Mouse (Mus musculus) spleen, adult 18-20 months (tissue): ENCODE measurements around the gene Shisa9.

Experiments used
- DNase-seq, 2 experiments: peaks; one replicate each; pipeline ENCODE4 v3.0.0; 2022; ENCODE audit warnings: mixed read lengths in 2 of 2

The Shisa9 gene

DNA sequence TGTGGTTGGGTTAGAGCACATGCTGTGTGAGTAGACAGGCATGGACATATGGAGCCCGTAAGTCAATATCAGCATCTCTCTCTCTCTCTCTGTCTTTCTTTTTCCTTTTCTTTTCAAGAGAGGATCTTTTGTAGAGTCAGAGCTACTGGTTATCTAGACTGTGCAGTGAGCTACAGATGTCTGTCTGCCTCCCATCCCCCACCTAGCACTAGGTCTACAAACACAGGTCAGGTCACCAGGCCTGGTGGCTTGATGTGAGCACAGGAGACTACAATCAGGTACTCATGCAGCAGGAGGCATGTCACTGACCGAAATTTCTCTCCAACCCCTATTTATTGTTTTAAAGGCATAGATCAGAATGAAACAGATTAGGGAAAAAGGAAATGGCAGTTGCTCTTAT, 219.1 kb downstream of the Shisa9 start:
- no peak for DNase-seq

- DNase-seq, result no peak
Measured at GRCm38 (mm10) chr16:12204423-12204822, 220.5 kb downstream of the Shisa9 start.

GRCm38 (mm10) chr16:12206421-12206950, 222.6 kb downstream of the Shisa9 start:
- no peak for DNase-seq

DNA sequence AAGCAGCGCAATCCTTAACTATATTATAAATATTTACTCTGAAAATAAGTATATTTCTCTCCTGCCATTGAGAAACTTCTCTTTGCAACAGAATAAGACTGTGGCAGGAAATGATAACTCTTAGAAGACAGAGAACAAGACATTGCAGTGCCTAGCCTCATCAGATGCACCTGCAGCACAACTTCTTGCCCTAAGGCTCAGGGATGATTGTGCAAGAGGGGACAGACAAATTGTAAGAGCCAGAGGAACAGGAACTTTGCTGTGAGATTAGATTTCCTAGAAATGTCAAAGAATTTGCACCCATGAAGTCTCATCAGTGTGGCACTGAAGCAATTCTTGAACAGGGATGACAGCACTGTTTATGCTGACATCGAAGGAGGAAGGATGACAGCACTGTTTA, 223.0 kb downstream of the Shisa9 start:
- no peak for DNase-seq

GRCm38 (mm10) chr16:12209355-12209754, 225.4 kb downstream of the Shisa9 start:
- no peak for DNase-seq

- no peak for DNase-seq
Measured at GRCm38 (mm10) chr16:12209819-12210218, 225.9 kb downstream of the Shisa9 start.

- no peak for DNase-seq
Measured at GRCm38 (mm10) chr16:12214018-12214417, 230.1 kb downstream of the Shisa9 start.

- DNase-seq, result no peak
Measured at GRCm38 (mm10) chr16:12217289-12218150, 233.6 kb downstream of the Shisa9 start.

GRCm38 (mm10) chr16:12218151-12218532, 234.2 kb downstream of the Shisa9 start:
- no peak for DNase-seq

DNA sequence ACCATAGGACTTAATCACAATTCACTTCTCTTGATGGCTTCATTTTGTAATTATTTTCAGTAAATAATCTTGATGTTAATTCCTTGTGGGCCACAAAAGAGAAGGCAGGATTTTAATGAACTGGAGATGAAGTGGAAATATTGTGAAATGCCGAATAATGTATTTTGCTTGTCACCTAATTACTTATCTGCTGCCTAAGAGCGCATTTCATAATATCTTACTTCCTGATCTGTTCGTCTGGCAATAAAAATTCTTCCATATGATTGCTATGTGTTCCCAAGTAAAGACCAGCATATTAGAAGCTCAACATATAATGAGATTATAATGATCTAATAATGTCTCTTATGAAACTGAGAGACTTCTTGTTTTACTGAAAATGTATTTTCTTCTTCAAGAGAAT, 235.9 kb downstream of the Shisa9 start:
- DNase-seq, result no peak

DNA sequence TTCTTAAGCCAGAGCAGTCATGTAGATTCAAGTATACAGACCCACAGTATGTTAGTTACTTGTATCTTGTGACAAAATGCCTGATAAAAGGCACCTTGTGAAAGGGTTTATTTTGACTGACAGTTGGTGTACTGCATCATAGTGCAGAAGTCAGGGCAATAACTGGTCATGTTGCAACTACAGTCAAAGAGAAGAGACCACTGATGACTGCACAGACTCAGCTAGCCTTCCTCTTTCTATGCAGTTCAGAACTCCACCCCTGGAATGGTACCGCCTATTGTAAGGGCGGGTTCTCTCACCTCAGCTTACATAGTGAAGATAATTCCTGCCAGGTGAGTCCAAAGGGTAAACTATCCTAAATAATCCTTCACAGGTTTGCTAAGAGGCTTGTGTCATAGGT, 239.6 kb downstream of the Shisa9 start:
- no peak for DNase-seq

DNA sequence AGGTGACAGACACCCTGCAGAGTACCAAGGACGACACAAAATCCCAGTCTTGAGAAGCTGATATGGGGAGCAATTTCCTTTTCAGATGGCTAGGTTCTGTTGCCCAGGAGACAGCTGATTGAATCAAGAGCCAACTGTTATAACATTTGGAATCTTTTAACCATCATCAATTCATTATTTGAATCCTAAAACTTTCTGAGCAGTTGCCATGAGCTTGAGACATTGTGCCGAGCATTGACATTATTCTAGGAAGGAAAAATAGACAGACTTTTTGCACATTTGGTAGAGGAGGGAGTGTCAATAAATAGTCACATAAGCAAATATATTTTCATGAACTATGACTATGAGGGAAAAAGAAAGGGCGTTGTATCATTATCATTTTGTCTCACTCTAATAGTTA, 243.0 kb downstream of the Shisa9 start:
- no peak for DNase-seq

- DNase-seq, result no peak
Measured at GRCm38 (mm10) chr16:12233288-12233687, 249.4 kb downstream of the Shisa9 start.

DNA sequence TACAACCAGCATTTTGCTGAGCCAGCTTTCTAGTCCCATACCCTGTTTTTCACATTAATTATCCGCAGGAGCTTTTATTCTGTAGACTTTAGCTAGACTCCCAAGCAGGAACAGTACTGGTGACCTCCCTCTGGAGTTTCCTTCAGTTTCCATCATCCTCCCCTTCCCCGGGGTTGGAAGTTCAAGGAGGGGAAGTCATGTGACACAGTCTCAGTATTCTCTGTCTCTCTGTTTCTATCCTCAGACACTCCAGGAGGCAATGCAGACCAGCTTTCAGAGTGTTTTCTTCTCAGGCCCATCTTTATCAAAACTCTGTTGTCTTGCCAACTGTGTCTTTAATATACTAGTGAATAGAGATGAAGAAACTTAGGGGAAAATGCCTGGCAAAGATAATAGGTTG, 250.4 kb downstream of the Shisa9 start:
- DNase-seq, result no peak

DNA sequence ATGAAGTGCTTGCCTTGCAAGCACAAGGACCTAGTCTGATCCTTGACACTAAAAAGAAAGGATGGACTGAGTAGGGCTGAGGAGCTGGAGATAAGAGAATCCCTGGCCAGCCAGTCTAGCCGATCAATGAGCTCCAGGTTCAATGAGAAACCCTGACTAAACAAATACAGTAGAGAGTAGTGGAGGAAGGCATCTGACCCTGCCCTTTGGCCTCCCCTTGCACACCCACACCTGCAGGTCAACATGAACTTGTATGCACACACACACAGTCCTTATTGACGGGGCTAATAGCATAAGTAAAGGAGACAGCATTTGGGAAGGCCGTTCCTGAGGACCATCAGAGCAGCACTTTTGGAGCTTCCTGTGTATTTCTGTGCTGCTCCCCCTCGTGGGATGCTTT, 254.7 kb downstream of the Shisa9 start:
- no peak for DNase-seq

DNA sequence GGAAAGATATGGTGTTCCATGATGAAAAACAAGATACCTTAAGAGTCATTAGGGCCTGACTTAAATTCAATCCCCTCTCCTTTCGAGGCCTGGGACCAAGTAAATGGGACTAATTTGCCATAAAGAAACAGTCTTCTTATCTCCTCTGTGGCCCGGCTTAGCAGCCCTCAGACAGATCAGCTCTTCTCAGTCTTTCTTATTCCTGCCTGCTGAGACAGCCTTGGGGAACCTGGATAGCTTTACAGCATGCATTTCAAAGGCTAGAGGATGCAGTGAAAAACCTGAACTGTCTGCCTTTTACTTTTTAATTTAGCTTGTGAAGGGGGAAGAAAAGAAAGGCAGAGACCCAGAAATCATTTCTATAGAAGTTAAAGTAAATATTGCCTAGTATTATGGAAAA, 275.4 kb downstream of the Shisa9 start:
- no peak for DNase-seq

DNA sequence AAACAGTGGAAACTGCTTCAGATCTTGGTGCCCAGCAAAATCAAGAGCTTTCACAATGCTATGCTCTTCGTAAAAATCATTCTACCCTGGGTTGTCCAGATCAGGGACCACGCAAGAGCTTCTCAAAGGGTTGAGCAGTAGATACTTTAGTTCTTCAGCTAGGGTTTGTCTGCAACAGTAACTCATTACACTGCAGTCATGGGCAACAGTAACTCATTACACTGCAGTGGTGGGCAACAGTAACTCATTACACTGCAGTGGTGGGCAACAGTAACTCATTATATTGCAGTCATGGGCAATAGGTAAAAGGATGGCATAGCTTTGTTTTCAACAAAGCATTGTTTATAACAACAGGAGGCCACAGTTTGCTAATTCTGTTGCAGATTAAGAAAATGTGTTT, 281.9 kb downstream of the Shisa9 start:
- no peak for DNase-seq

DNA sequence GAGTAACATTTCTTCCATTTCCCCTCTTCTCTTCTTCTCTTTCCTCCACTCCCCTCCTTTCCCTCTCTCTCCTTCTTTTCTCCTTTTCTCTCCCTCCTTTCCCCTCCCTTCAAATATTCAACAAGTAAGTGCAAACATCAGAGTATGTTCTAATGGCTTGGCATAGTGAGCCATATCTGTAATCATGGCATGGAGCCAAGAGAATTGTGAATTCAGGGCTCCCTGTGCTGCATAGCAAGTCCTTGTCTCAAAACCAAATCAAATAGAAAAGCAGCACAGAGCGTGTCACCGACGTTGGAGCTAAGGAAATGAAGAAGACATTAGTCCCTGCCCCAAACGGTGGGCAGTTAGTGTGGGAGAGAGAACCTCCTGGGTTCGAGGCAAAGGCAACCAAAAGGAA, 316.6 kb downstream of the Shisa9 start:
- no peak for DNase-seq

GRCm38 (mm10) chr16:12303420-12303819, 319.5 kb downstream of the Shisa9 start:
- no peak for DNase-seq

DNA sequence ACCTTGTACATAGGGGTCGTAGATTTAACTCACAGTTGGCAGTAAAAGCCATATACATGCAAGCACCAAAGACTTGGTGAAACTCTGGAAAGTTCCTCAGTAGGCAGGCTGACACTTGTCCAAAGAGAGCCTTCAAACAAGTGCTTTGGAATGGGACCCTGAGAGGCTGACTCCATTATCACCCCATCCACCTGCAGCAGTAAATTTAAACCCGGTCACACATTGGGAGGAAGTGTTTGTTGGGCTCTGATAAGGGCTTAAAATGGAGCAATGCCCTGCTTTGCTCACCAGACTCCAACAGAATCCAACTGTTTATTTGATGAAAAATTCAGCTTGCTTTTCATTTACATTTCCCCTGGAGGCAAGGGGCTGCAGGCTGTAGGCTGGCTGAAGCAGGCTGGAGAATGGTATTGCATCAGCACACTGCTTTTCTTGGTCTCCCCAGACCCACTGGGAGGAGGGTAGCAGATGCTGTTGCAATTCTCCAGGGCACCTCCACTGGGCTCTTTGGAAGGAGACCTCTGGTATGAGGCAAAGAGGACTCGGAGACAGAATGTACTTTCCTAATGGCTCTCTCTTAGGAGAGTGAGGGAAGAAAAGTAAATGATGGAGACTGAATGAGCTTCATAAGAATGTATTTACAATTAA, 323.5 kb downstream of the Shisa9 start:
- no peak for DNase-seq

DNA sequence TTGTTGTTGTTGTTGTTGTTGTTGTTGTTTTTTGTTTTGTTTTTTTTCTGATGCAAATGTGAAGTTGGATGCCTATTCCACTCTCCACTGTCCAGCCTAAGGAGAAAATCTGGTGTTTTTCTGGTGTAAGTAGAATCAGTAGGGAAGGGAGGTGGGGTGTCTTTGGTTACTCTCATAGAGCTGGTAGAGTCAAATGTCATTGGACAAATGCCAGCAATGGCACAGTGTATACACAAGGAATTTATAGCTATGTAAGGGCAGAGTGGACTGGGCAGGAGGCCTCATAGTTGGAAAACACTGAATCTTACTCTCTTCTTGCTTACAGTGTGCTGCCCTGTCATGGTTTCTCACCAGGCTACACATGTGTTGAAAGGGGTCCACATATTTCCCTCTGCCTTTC, 325.9 kb downstream of the Shisa9 start:
- no peak for DNase-seq

- no peak for DNase-seq
Measured at GRCm38 (mm10) chr16:12315627-12316026, 331.7 kb downstream of the Shisa9 start.
